Mouse (Mus musculus) urinary bladder, postnatal 36 days (tissue): ENCODE data around the gene Armc9.
A peak's percentile ranks its signal among the peaks of the same experiment; 100 is the strongest.

Experiments used
- DNase-seq, 2 experiments: peaks; one replicate each; pipeline ENCODE4 v3.0.0; 2022; ENCODE audit warnings: low spot score in 2 of 2, mixed read lengths in 1 of 2

Armc9 gene

DNA sequence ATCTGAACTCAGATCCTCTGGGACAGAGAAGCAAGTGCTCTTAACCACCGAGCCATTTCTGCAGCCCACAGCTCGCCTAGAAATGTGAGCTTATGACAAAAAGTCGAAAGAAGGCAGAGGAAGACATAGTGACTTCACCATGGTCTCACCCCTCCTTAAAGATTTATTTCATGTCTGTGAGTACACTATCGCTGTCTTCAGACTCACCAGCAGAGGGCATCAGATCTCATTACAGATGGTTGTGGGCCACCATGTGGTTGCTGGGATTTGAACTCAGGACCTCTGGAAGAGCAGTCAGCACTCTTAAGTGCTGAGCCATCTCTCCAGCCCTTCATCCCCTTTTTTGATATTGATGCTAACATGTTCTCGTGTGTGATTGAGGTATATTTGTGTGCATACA, 20.0 kb downstream of the Armc9 start:
- no peak for DNase-seq

- no peak for DNase-seq
These were observed 21.5 kb downstream of the Armc9 start for GRCm38 (mm10) chr1:86176066-86176465.

- peak; percentile 72 to 75 for DNase-seq
These were observed 24.1 kb downstream of the Armc9 start for GRCm38 (mm10) chr1:86178462-86179253.

- DNase-seq: no peak
These were observed 27.6 kb downstream of the Armc9 start for GRCm38 (mm10) chr1:86182004-86182709.

GRCm38 (mm10) chr1:86183577-86184263, 29.1 kb downstream of the Armc9 start:
- no peak for DNase-seq

DNA sequence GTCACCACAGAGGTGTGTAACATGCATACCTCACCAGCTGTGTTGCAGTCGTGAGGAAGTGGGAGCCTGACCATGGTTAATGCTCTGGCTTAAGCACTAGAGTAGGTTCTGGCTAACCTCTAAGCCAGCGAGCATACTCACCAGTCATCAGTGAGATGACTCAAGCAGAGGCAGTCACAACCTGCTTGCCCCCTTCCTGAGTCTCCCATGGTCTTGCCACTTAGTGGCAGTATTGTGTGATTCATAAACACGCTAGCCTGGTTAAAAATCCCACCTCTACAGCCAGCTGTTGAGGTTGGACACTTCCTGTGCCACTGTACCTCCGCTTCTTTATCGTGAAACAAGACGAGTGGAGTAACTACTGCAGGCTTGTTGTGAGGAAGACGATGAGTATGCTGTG, 32.2 kb downstream of the Armc9 start:
- no peak for DNase-seq

DNA sequence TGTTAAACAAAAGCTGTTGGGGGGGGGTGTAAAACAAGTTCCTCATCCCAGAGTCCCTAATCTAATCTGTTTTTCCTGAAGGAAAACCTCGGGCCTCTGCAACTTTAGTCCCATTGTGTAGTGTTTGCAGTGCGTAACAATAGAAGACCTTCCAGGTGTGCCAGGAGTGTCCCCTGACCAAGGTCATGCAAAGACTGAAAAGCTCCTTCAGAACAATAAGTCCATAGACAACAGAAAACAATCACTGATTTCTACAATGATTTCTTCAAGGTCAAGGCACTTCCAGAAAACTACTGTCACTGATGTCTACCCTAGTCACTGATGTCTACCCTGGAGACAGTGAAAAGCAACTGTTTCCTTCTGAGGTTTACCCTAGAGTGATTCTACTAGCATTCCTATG, 33.3 kb downstream of the Armc9 start:
- no peak for DNase-seq

DNA sequence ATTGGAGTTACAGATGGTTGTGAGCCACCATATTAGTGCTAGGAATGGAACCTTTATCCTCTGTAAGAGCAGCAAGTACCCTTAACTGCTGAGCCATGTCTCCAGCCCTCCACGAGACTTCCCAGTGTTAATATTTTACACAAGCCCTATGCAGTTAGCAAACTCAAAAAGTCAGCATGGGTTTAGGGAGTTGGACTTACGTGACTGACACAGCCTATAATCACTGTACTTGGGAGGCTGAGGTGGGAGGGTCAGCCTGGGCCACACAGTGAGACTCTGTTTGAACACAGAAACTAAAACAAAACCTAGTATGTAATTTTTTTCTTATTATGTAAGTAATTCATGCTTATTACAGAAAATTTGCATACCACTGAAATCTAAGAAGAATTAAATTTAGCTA, 33.7 kb downstream of the Armc9 start:
- no peak for DNase-seq

- no peak for DNase-seq
These were observed 34.6 kb downstream of the Armc9 start for GRCm38 (mm10) chr1:86189034-86189702.

DNA sequence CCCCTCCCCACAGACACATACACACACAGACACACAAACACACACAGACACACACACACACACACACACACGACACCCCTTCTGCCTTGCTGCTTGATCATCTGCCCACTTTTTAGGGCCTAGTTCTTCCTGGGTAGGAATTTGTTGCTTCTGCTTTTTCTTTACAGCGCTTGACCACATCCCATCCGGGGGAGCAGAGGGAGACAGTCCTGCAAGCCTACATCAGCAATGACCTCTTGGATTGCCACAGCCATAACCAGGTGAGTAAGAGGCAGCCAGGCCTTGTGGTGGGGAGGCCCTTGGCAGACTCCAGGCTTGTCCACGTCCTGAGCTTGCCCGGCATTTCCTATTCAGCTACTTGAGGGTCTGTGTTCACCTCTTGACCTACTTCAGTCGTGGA, 36.3 kb downstream of the Armc9 start:
- no peak for DNase-seq

- DNase-seq: no peak
These were observed 39.5 kb downstream of the Armc9 start for GRCm38 (mm10) chr1:86194044-86194443.

- no peak for DNase-seq
These were observed 43.7 kb downstream of the Armc9 start for GRCm38 (mm10) chr1:86198276-86198675.

- DNase-seq: no peak
These were observed 44.4 kb downstream of the Armc9 start for GRCm38 (mm10) chr1:86199026-86199425.

- DNase-seq: no peak
These were observed 46.7 kb downstream of the Armc9 start for GRCm38 (mm10) chr1:86201312-86201711.

DNA sequence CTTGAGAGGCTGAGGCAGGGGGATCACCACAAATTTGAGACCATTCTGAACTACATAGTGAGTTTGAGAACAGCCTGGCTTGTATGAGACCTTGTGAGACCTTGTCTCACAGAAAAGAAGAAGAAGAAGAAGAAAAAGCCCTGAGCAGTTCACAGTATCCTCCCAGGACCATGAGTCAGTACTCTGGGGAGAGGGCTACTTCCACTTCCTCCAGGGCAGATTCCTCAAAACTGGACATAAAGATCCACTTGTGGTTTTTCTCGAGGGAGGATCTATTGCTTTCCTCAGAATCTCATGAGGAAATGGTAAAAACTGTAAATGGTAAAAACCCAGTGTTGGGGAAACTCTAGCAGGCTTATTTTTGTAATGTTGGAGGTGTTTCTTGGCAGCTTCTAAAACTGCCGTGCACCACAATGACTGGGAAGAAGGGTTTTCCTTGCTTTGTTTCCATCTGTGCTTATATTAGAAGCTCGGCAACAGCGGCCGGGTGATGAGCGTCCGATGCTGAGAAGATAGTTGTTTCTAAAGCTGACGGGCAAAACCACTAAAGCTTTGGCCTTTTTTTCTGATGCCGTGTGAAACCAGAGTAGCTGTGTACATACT, 48.1 kb downstream of the Armc9 start:
- no peak for DNase-seq

- DNase-seq: no peak
These were observed 56.1 kb downstream of the Armc9 start for GRCm38 (mm10) chr1:86210676-86211075.

DNA sequence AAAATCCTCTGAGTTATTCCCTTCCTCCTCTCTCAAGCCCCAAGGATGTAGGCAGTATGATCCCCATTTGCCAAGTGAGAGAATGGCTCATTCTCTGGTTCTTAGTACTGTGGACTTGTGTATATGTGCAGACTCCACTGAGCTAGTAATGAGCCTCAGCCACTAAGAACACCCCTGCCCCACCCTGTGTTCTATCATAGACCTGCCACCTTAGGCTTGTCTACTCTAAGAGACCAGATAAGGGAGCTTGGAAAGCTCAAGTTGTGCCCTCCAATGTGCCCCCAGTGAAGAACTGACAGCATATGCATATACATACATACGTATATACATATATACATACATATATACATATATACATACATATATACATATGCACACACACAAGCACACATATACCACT, 56.9 kb downstream of the Armc9 start:
- DNase-seq: no peak

DNA sequence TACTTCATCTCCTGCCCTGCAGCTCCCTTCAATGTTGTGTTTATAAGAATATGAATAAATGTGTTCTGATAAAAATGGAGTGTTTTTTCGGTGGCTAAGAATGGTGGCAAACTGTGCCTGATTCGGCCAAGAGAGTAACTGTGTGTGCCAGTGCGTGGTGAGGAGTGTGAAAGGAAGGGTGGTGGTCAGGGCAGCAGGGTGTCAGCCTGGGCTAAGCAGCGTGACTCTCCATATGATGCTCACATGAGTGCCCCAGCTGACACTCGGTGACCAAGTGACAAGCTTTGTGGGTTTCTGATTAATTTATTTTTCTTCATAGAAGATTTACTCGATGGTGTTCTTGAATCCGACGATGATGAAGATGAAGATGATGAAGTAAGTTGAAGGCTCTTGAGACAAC, 58.2 kb downstream of the Armc9 start:
- no peak for DNase-seq

- peak; percentile 67 to 69 for DNase-seq
These were observed 59.6 kb downstream of the Armc9 start for GRCm38 (mm10) chr1:86214158-86214557.

- DNase-seq: no peak
These were observed 60.7 kb downstream of the Armc9 start for GRCm38 (mm10) chr1:86215297-86215696.

DNA sequence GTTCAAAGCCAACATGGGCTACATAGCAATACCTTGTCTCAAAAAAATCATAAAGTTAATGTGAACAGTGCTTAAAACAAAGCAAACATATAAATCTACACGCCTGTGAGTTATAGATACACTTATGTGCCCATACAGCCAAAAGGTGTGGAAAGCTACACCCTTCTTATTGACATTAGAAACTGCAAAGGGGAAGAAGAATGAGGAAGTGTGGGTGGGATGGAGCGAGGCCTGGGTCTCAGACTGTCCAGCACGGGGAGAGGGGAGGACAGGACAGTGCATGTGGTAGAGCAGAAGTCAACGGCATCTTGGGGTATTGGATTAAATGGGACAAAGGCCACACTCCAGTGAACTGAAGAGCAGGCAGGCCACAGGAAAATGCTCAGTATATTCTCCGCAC, 61.8 kb downstream of the Armc9 start:
- DNase-seq: no peak

DNA sequence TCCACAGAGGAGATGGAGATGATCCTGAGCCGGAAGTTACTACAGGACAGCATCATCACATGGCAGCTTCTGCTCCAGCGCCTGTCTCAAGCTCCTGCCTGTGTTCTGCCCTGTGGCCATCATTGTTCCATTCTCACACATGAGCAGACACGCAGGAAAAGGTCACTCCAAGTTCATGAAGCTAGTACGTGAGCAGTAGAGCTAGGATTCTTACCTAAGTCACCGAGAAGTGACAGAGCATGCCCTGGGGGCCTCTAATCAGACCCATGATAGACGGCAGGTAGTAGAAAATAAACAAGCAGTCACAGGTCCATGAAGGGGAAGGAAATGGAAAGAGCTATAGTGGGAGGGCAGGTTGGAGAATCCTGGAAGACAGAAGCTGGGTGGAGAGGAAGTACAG, 63.4 kb downstream of the Armc9 start:
- DNase-seq: no peak
